Mouse (Mus musculus): ENCODE results near the gene Zfp358.

DNA sequence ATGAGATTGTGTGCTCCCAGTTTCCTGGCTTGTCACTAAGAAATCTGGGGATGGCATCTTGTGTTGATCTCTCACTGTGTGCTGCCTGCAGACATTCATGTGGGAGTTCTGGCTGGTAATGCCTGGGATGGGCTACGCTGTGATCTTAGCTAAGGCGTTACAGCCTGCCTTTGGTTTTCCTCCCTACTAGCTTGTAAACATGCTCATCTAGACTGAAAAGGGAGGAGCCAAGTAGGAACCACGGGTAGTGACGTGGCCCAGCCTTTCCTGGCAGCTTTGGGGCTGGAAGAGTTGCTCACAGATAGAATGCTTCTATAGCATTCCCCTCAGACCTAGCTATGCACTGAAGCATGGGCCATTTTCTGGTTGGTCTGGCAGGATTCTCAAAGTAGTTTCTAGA lies 9.3 kb downstream of the Zfp358 start:
- TF ChIP-seq ZC3H11A (IDR thresholded peaks at IDR 0.05; ENCODE audit: borderline replicate concordance, low read depth, low read length) = no peak
- no peak for TF ChIP-seq HCFC1 (IDR thresholded peaks at IDR 0.05; ENCODE audit: borderline replicate concordance, insufficient read depth, low read length)
- no peak for TF ChIP-seq CHD2 (IDR thresholded peaks at IDR 0.05; ENCODE audit: low read depth, low read length)
